In the genomic region with DNA sequence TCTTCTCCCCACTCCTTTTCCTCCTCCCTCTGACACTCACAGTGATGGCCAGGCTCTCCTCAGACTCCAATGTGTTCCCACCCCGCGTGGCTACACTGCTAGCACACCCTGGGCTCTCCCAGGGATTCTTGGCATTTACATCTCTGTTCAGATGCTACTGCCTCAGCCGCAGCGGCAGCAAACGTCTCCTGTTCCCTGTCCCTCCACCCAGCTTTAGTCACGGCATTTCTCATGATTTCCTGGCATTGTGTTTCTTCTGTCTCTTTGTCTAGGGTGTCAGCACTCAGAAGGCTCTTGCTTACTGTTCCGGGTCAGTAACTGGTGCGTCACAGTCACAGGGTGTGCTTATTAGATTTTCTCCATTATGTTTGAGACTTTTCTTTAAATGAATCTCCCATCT, we compare ENCODE assay signal across 10 mouse cellular contexts.
DNase-seq lines count a peak whose midpoint lies in the region; ATAC-seq and TF ChIP-seq lines count a peak whose summit lies in the region.
"Had no signal": no experiment of that assay in that cellular context is flagged by ENCODE, and none has a peak within 500 bp of the region (broad histone marks: within the 10 kb centered on the region; RNA-seq: fewer than 3 reads in every experiment).

No protein-coding gene starts in this region.

- H3K27ac ChIP-seq in hindbrain, embryonic 11.5 days (ENCODE audit: low read depth, low read length): peak overlapping the region; percentile 24; the same call in 1 of the 2 replicates
- no peak overlapping the region; the same call in 1 of the 2 replicates for H3K27ac ChIP-seq in hindbrain, postnatal 0 days
- no peak overlapping the region for H3K27ac ChIP-seq in lung, postnatal 0 days (ENCODE audit: low read length)
- H3K27ac ChIP-seq: liver, embryonic 14.5 days had no signal

- no peak overlapping the region for H3K4me2 ChIP-seq in hindbrain, embryonic 11.5 days (replicated peaks; ENCODE audit: low read depth, low read length)
- H3K4me2 ChIP-seq in hindbrain, postnatal 0 days (ENCODE audit: low read depth, low read length): no peak overlapping the region
- H3K4me2 ChIP-seq in lung, postnatal 0 days (replicated peaks; ENCODE audit: low read depth, low read length): no peak overlapping the region

- no peaks in the 10 kb centered on the region for H3K9me3 ChIP-seq in hindbrain, embryonic 11.5 days (ENCODE audit: control insufficient read depth, low read length)
- H3K9me3 ChIP-seq in hindbrain, postnatal 0 days (ENCODE audit: low read length): no peaks in the 10 kb centered on the region
- H3K9me3 ChIP-seq in lung, postnatal 0 days (ENCODE audit: low read length): no peaks in the 10 kb centered on the region

- no peaks in the 10 kb centered on the region for H3K36me3 ChIP-seq in hindbrain, embryonic 11.5 days (ENCODE audit: control insufficient read depth, insufficient read depth, low read length)
- H3K36me3 ChIP-seq in hindbrain, postnatal 0 days (ENCODE audit: insufficient read depth, low read length): no peaks in the 10 kb centered on the region
- H3K36me3 ChIP-seq in lung, postnatal 0 days (ENCODE audit: insufficient read depth, low read length): no peaks in the 10 kb centered on the region

- no peaks in the 10 kb centered on the region for H3K27me3 ChIP-seq in hindbrain, embryonic 11.5 days (ENCODE audit: control insufficient read depth, insufficient read depth, low read length)
- no peaks in the 10 kb centered on the region for H3K27me3 ChIP-seq in hindbrain, postnatal 0 days (ENCODE audit: insufficient read depth, low read length)
- H3K27me3 ChIP-seq in lung, postnatal 0 days (replicated peaks; ENCODE audit: insufficient read depth, low read length): no peaks in the 10 kb centered on the region

- DNase-seq in hindbrain, embryonic 11.5 days (ENCODE audit: low spot score): peak; percentile 41
- DNase-seq in hindbrain, postnatal 0 days (ENCODE audit: low spot score): no peak
- peak; percentile 61 for DNase-seq in R1 (ENCODE audit: low read depth, low spot score)
- DNase-seq in embryo, embryonic 9.5 days (ENCODE audit: extremely low spot score): peak; percentile 11
- peak; percentile 52 for DNase-seq in lung, postnatal 0 days (ENCODE audit: low spot score)
- no peak for DNase-seq in ovary, postnatal 10 days (ENCODE audit: low spot score)
- DNase-seq in adrenal gland, adult 8-10 months: no peak
- DNase-seq: retina, postnatal 1 day had no signal

- no peak overlapping the region for H3K9ac ChIP-seq in hindbrain, embryonic 11.5 days (ENCODE audit: low read depth, low read length)
- no peak overlapping the region for H3K9ac ChIP-seq in hindbrain, postnatal 0 days (replicated peaks; ENCODE audit: low read length)
- no peak overlapping the region for H3K9ac ChIP-seq in lung, postnatal 0 days (replicated peaks; ENCODE audit: low read depth)
- H3K9ac ChIP-seq: liver, embryonic 14.5 days had no signal

- peak; percentile 32; the same call in 1 of the 2 replicates for TF ChIP-seq EP300 in lung, postnatal 0 days (IDR thresholded peaks at IDR 0.05)

- no peak overlapping the region for H3K4me3 ChIP-seq in hindbrain, embryonic 11.5 days (ENCODE audit: low read depth, low read length)
- H3K4me3 ChIP-seq in hindbrain, postnatal 0 days (ENCODE audit: low read length): no peak overlapping the region
- H3K4me3 ChIP-seq in lung, postnatal 0 days (ENCODE audit: low read depth, low read length): no peak overlapping the region

- 0 out of 2 replicates have a peak, but pooled peaks cover 2% of the 10 kb centered on the region for H3K4me1 ChIP-seq in hindbrain, embryonic 11.5 days (replicated peaks; ENCODE audit: control insufficient read depth, insufficient read depth, low read length)
- H3K4me1 ChIP-seq in hindbrain, postnatal 0 days (ENCODE audit: insufficient read depth, low read length): 0 out of 2 replicates have a peak, but pooled peaks cover 4% of the 10 kb centered on the region
- peaks cover 7% of the 10 kb centered on the region; the same call in 1 of the 2 replicates for H3K4me1 ChIP-seq in lung, postnatal 0 days (ENCODE audit: insufficient read depth, low read depth, low read length)

- ATAC-seq in hindbrain, embryonic 11.5 days (ENCODE audit: low FRiP score): no peak
- ATAC-seq in hindbrain, postnatal 0 days: no peak
- ATAC-seq in lung, postnatal 0 days: peak; percentile 68
- no peak for ATAC-seq in megakaryocyte progenitor cell, adult 5-6 weeks (replicated peaks; ENCODE audit: poor library complexity)

- no peak for TF ChIP-seq CTCF in hindbrain, postnatal 0 days (IDR thresholded peaks at IDR 0.05; ENCODE audit: low read depth)
- TF ChIP-seq CTCF in lung, postnatal 0 days (IDR thresholded peaks at IDR 0.05): no peak

- 34% methylated on average over 8 of the region's 8 CpGs for WGBS in hindbrain, embryonic 11.5 days
- WGBS in hindbrain, postnatal 0 days: 13% methylated on average over 8 of the region's 8 CpGs
- WGBS in lung, postnatal 0 days: 45% methylated on average over 8 of the region's 8 CpGs

Comparison
In these comparisons a context has a peak if more than half of its experiments do, and no peak if none do; other contexts are left out.
1. DNase-seq: peak in hindbrain, embryonic 11.5 days (single experiment), R1 (single experiment), embryo, embryonic 9.5 days (single experiment) and lung, postnatal 0 days (single experiment); none in hindbrain, postnatal 0 days (single experiment), ovary, postnatal 10 days (single experiment) and adrenal gland, adult 8-10 months (single experiment).